Mouse (Mus musculus) bone marrow macrophage, adult 2 months (primary cell): ENCODE measurements at regions not wholly inside any gene's neighbourhood (a gene's known extent, or its start where the extent isn't known, plus 50 kb on each side); places are given as distances from the start of the nearest gene placed in this dataset.

Experiments used
- CTCF ChIP-seq: IDR thresholded peaks from 2 replicates; pipeline ENCODE4 v1.5.1; 2012; ENCODE audit warnings: low read depth, mild to moderate bottlenecking, low read length, moderate library complexity
- POLR2A ChIP-seq: IDR thresholded peaks from 2 replicates; pipeline ENCODE4 v1.6.1; 2012; ENCODE audit warnings: mild to moderate bottlenecking, low read depth, low read length, borderline replicate concordance

- no peak for TF ChIP-seq CTCF
- no peak for TF ChIP-seq POLR2A
Measured at GRCm38 (mm10) chr8:117862318-117862717, 60.6 kb upstream of the Mphosph6 start.
